Mouse (Mus musculus) forebrain, embryonic 13.5 days (tissue): ENCODE measurements at regions not wholly inside any gene's neighbourhood (a gene's known extent, or its start where the extent isn't known, plus 50 kb on each side); places are given as distances from the start of the nearest gene placed in this dataset.

ENCODE experiments used
- ATAC-seq: fragments of 200-750 bp; cut with Nextera tagmentation; 2 replicates; pipeline ENCODE4 v1.8.0; 2017
- H3K27ac ChIP-seq: fragments of 300-500 bp; sonication (generic); 2 replicates; pipeline ENCODE4 v1.5.1; 2015; ENCODE audit warnings: inconsistent platforms, mild to moderate bottlenecking, moderate library complexity
- H3K27me3 ChIP-seq: fragments of 300-500 bp; sonication (generic); 2 replicates; pipeline ENCODE4 v1.6.1; 2015; ENCODE audit warnings: mild to moderate bottlenecking, inconsistent platforms
- H3K36me3 ChIP-seq: fragments of 300-500 bp; sonication (generic); 2 replicates; pipeline ENCODE4 v1.6.1; 2015; ENCODE audit warnings: mild to moderate bottlenecking, inconsistent platforms; ENCODE audit not compliant: poor library complexity, severe bottlenecking
- H3K4me1 ChIP-seq: fragments of 300-500 bp; sonication (generic); 2 replicates; pipeline ENCODE4 v1.6.1; 2015; ENCODE audit warnings: inconsistent platforms
- H3K4me2 ChIP-seq: fragments of 300-500 bp; sonication (generic); 2 replicates; pipeline ENCODE4 v1.6.1; 2015; ENCODE audit warnings: inconsistent platforms, mild to moderate bottlenecking, moderate library complexity
- H3K4me3 ChIP-seq: fragments of 300-500 bp; sonication (generic); 2 replicates; pipeline ENCODE4 v1.5.1; 2015; ENCODE audit warnings: mild to moderate bottlenecking, inconsistent platforms
- H3K9ac ChIP-seq: fragments of 300-500 bp; sonication (generic); 2 replicates; pipeline ENCODE4 v1.6.1; 2015; ENCODE audit warnings: mild to moderate bottlenecking, inconsistent platforms
- H3K9me3 ChIP-seq: fragments of 300-500 bp; sonication (generic); replicated peaks from 2 replicates; pipeline ENCODE4 v1.6.1; 2016; ENCODE audit warnings: inconsistent platforms
- WGBS: fragments of 180-500 bp; shearing (Covaris S2); methylation state at CpG from one replicate; pipeline ENCODE4 v1.1.7; 2015; 5-methylcytosine and 5-hydroxymethylcytosine counted together

DNA sequence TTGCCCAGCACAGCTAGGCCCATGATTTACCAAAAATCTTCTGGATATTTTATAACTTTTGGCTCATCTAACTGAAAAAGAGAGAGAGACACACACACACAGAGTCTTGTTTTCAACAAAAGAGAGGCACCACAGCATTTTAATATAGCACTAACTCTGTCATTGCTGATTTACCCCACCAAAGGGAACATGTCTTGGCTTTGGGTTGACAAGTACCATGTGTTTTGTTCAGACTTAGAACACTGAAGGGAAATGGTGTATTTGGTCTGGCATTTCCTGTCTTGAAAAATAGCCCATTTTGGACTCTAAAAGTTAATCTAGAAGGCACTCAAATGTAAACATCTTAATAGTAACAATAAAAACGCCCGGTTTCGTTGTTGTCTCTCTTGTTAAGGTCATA lies 432.7 kb upstream of the Ptger4 start:
- no peaks in the 10 kb centered on the region for H3K9me3 ChIP-seq
- H3K4me2 ChIP-seq, result no peak overlapping the region
- no peak overlapping the region for H3K9ac ChIP-seq
- no peaks in the 10 kb centered on the region for H3K36me3 ChIP-seq
- H3K27me3 ChIP-seq, result no peaks in the 10 kb centered on the region
- H3K4me1 ChIP-seq, result no peaks in the 10 kb centered on the region
- no peak overlapping the region for H3K4me3 ChIP-seq
- no peak overlapping the region for H3K27ac ChIP-seq
- no peak for ATAC-seq
- WGBS, result 85% methylated on average over 3 of the region's 3 CpGs

DNA sequence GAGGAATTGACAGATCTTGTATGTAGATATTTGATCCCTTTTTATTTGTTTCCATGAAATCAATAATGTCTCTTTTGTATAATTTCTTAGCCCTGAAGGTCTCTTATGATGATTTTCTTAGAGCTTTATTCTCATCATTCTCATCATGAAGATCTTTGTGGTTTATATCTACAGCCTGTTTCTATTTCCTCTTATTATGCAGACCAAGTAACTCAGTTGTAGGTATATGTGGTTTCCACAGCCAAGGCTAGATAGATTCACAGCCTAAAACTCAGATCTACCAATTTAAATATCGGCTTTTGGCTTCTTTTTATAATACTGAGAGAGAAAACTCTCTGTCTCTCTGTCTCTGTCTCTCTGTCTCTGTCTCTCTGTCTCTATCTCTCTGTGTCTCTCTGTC lies 449.8 kb upstream of the Ptger4 start:
- 88% methylated on average over 1 of the region's 1 CpGs for WGBS
- Histone ChIP-seq H3K36me3 (no peaks in the 10 kb centered on the region), H3K27me3 (no peaks in the 10 kb centered on the region), H3K27ac (no peak overlapping the region), H3K4me2 (no peak overlapping the region), H3K4me3 (no peak overlapping the region), H3K9ac (no peak overlapping the region), H3K9me3 (no peaks in the 10 kb centered on the region), H3K4me1 (no peaks in the 10 kb centered on the region)
- ATAC-seq, result no peak

DNA sequence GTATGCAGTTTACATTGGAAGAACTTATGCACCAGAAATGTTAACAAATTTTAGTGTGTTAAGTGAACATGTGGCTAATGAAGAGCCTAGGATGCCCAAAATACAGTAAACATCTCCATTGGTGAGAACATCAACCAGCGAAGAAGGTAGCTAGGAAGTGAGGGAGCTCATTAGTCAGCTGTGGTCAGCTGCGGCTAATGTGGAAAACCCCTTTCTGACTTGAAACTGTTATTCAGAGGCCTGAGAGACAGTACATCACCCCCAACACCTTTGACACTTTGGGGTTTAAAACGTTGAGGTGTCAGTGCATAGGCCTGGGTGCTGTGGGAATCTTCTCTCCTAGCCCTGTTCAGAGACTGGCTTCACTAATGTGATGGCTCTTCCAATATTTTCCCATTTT lies 451.0 kb upstream of the Ptger4 start:
- H3K4me2 ChIP-seq, result no peak overlapping the region
- H3K9ac ChIP-seq, result no peak overlapping the region
- H3K27ac ChIP-seq, result no peak overlapping the region
- H3K4me3 ChIP-seq, result no peak overlapping the region
- no peaks in the 10 kb centered on the region for H3K36me3 ChIP-seq
- 78% methylated on average over 3 of the region's 3 CpGs for WGBS
- no peak for ATAC-seq
- no peaks in the 10 kb centered on the region for H3K4me1 ChIP-seq
- no peaks in the 10 kb centered on the region for H3K27me3 ChIP-seq
- no peaks in the 10 kb centered on the region for H3K9me3 ChIP-seq

DNA sequence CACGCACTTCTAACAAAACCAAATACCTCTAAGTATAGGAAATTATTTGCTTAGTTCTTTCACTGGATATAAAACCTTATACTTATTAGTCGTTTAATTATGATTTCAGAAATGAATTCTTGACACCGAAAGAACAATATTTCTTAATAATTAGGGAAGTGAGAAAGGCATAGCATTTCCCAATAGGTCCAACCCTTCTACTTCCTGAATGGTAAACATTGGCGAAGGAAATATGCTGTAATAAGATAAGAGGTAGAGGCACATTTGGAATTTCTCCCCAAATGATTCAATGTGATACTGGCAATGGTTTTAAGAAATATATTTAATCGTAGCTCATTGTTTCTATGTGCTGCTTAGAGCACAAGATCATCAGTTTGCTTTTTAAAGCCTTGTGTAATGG lies 464.5 kb upstream of the Ptger4 start:
- H3K27me3 ChIP-seq, result no peaks in the 10 kb centered on the region
- no peaks in the 10 kb centered on the region for H3K36me3 ChIP-seq
- no peak for ATAC-seq
- no peaks in the 10 kb centered on the region for H3K4me1 ChIP-seq
- H3K4me3 ChIP-seq, result no peak overlapping the region
- 91% methylated on average over 5 of the region's 5 CpGs for WGBS
- H3K4me2 ChIP-seq, result no peak overlapping the region
- H3K27ac ChIP-seq, result no peak overlapping the region
- no peaks in the 10 kb centered on the region; the same call in 1 of the 2 replicates for H3K9me3 ChIP-seq
- no peak overlapping the region for H3K9ac ChIP-seq

DNA sequence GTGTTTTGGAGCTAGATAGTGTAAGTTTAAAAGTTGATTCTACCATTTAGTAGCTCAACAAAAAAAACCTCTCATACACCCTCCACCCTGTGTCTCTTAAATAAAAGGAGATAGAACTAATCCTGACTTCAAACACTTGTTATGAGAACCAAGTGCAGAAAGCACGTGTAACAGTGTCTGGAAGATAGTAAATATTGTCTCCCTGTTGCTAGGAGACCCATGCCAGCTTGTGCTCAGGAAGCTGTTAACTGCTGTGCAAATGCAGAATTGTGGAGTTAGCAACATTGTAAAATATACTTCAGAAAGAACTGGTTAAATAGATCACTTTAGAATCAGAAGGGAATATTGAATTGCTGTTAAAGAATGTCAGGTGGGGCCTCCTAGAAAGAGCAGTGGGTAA lies 496.7 kb upstream of the Ptger4 start:
- H3K4me1 ChIP-seq, result no peaks in the 10 kb centered on the region
- H3K4me2 ChIP-seq, result no peak overlapping the region
- no peak overlapping the region for H3K9ac ChIP-seq
- no peak for ATAC-seq
- H3K36me3 ChIP-seq, result no peaks in the 10 kb centered on the region
- WGBS, result 15% methylated on average over 1 of the region's 1 CpGs
- H3K27ac ChIP-seq, result no peak overlapping the region
- no peaks in the 10 kb centered on the region for H3K27me3 ChIP-seq
- H3K9me3 ChIP-seq, result no peaks in the 10 kb centered on the region
- H3K4me3 ChIP-seq, result no peak overlapping the region

DNA sequence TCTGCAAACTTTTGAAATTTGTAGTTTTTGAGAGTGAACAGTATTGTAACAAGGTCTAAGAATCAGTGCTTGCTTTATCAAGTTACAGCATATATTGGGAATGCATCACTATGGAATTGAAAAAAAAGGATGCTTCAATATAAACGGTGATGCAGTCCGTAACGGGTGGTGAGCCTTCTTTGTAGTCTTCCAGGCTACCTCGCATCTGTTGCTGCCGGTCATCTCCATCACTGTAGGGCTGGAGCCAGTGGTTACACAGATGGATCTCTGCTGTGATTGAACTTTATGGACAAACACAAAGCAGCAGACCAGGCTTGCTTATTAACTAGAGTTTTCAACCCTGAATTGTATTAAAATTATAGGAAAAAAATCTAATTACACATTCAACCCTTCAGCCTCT lies 499.9 kb upstream of the Ptger4 start:
- WGBS, result 92% methylated on average over 5 of the region's 5 CpGs
- no peak overlapping the region for H3K27ac ChIP-seq
- H3K9ac ChIP-seq, result no peak overlapping the region
- no peak overlapping the region for H3K4me2 ChIP-seq
- no peaks in the 10 kb centered on the region for H3K9me3 ChIP-seq
- no peak overlapping the region for H3K4me3 ChIP-seq
- no peak for ATAC-seq
- H3K36me3 ChIP-seq, result no peaks in the 10 kb centered on the region
- H3K27me3 ChIP-seq, result no peaks in the 10 kb centered on the region
- no peaks in the 10 kb centered on the region for H3K4me1 ChIP-seq

DNA sequence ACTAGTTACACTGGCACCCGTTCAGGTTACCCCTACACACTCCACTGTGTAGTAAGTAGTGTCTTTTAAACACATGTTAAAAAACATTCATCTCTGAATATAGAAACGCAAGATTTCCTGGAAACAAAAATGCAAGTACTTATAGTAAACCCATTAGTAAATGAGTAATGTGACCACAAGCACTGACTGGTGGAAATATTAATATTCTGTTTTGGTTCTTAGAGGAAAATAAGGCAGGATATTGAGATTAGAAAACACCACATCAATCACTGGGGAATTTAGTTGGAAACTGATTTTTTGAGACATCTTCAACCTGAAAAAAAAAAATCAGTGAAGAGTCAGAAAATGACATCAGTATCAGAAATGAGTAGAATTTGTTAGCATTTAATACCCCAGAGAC lies 514.7 kb upstream of the Ptger4 start:
- ATAC-seq, result no peak
- Histone ChIP-seq H3K4me2 (no peak overlapping the region), H3K9ac (no peak overlapping the region), H3K27ac (no peak overlapping the region), H3K4me3 (no peak overlapping the region), H3K9me3 (no peaks in the 10 kb centered on the region), H3K27me3 (no peaks in the 10 kb centered on the region), H3K4me1 (no peaks in the 10 kb centered on the region), H3K36me3 (no peaks in the 10 kb centered on the region)
- 85% methylated on average over 2 of the region's 2 CpGs for WGBS

GRCm38 (mm10) chr15:5762216-5762615 lies 518.2 kb upstream of the Ptger4 start:
- no peak for ATAC-seq
- 91% methylated on average over 4 of the region's 4 CpGs for WGBS
- H3K27ac ChIP-seq, result no peak overlapping the region

GRCm38 (mm10) chr15:5777074-5777473 lies 522.5 kb upstream of the Dab2 start:
- no peak for ATAC-seq
- no peaks in the 10 kb centered on the region for H3K36me3 ChIP-seq
- H3K9me3 ChIP-seq, result no peaks in the 10 kb centered on the region
- H3K27me3 ChIP-seq, result no peaks in the 10 kb centered on the region
- no peak overlapping the region for H3K9ac ChIP-seq
- H3K27ac ChIP-seq, result no peak overlapping the region
- H3K4me2 ChIP-seq, result no peak overlapping the region
- WGBS, result 86% methylated on average over 4 of the region's 4 CpGs
- no peaks in the 10 kb centered on the region for H3K4me1 ChIP-seq
- H3K4me3 ChIP-seq, result no peak overlapping the region

More at GRCm38 (mm10) chr15:5762216-5762615, 518.2 kb upstream of the Ptger4 start:
- Histone ChIP-seq H3K4me1 (no peaks in the 10 kb centered on the region), H3K27me3 (no peaks in the 10 kb centered on the region), H3K4me3 (no peak overlapping the region), H3K9me3 (no peaks in the 10 kb centered on the region), H3K9ac (no peak overlapping the region), H3K36me3 (no peaks in the 10 kb centered on the region), H3K4me2 (no peak overlapping the region)

- no peak overlapping the region for H3K4me3 ChIP-seq
- H3K27ac ChIP-seq, result no peak overlapping the region
- no peaks in the 10 kb centered on the region for H3K4me1 ChIP-seq
- 87% methylated on average over 3 of the region's 3 CpGs for whole genome bisulfite sequencing
- no peaks in the 10 kb centered on the region for H3K36me3 ChIP-seq
- no peaks in the 10 kb centered on the region for H3K9me3 ChIP-seq
- no peak for ATAC-seq
- no peaks in the 10 kb centered on the region for H3K27me3 ChIP-seq
- H3K4me2 ChIP-seq, result no peak overlapping the region
- no peak overlapping the region for H3K9ac ChIP-seq
Observed at GRCm38 (mm10) chr15:5799917-5800316, 499.7 kb upstream of the Dab2 start.

GRCm38 (mm10) chr15:5811154-5811732 lies 488.3 kb upstream of the Dab2 start:
- no peak for ATAC-seq

GRCm38 (mm10) chr15:5811958-5812357 lies 487.6 kb upstream of the Dab2 start:
- H3K36me3 ChIP-seq, result no peaks in the 10 kb centered on the region
- no peak for ATAC-seq
- H3K27ac ChIP-seq, result no peak overlapping the region
- no peaks in the 10 kb centered on the region for H3K4me1 ChIP-seq
- no peak overlapping the region for H3K9ac ChIP-seq
- no peak overlapping the region for H3K4me3 ChIP-seq
- no peaks in the 10 kb centered on the region for H3K9me3 ChIP-seq
- no peaks in the 10 kb centered on the region for H3K27me3 ChIP-seq
- 83% methylated on average over 1 of the region's 1 CpGs for WGBS
- H3K4me2 ChIP-seq, result no peak overlapping the region

More at GRCm38 (mm10) chr15:5811154-5811732, 488.3 kb upstream of the Dab2 start:
- Histone ChIP-seq H3K27ac (no peak overlapping the region), H3K27me3 (no peaks in the 10 kb centered on the region), H3K4me2 (no peak overlapping the region), H3K36me3 (no peaks in the 10 kb centered on the region), H3K9ac (no peak overlapping the region), H3K4me1 (no peaks in the 10 kb centered on the region), H3K4me3 (no peak overlapping the region), H3K9me3 (no peaks in the 10 kb centered on the region)
- 92% methylated on average over 9 of the region's 9 CpGs for WGBS

DNA sequence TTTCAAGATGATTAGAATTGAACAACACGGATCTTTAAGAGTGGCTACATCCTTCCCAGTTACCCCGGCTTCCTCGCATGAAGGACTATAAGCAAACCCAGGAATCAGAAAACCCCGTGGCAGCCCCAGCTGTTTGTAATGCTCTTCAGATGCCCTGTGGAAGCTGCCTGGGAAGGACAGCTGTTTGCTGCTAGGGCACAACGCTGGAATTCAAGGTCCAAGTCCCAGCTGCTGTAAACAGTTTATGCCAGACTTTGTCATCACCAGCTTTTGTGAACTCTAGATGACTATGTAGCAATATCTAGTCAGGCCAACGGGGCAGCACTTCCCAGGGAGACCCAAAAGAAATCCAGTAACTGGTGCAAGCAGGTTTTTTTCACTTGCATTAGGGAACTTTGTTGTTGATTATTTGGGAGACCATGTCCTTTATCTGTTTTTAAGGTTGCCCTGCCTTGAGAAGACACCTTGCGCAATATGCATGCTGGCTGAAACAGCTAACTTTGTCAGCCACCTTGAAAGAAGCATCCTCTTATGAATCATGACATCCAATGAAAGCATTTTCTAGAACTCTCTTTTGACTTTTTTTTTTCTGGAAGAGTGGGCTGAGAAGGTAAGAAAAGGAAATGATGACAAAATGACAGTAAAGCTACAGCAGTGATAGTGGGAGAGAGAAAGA lies 481.5 kb upstream of the Dab2 start:
- 77% methylated on average over 7 of the region's 7 CpGs for whole genome bisulfite sequencing
- no peak for ATAC-seq
- no peaks in the 10 kb centered on the region for H3K36me3 ChIP-seq
- H3K4me1 ChIP-seq, result no peaks in the 10 kb centered on the region
- H3K4me2 ChIP-seq, result no peak overlapping the region
- H3K9me3 ChIP-seq, result no peaks in the 10 kb centered on the region
- no peak overlapping the region for H3K27ac ChIP-seq
- no peaks in the 10 kb centered on the region for H3K27me3 ChIP-seq
- no peak overlapping the region for H3K9ac ChIP-seq
- no peak overlapping the region for H3K4me3 ChIP-seq
